Mouse (Mus musculus): ENCODE measurements around the gene Eif4h. TPM values are rescaled to one million over a fixed set of nuclear protein-coding genes. Genes with fewer than 3 reads are reported as not detected.

Eif4h gene
- total RNA-seq, 4 experiments from 2014 or later, result 278 to 306 (median 300) TPM

- DNase-seq (ENCODE audit: low spot score in 2 of 2), result no peak
These were observed 29.2 kb downstream of the Eif4h start for GRCm38 (mm10) chr5:134609916-134610643.

DNA sequence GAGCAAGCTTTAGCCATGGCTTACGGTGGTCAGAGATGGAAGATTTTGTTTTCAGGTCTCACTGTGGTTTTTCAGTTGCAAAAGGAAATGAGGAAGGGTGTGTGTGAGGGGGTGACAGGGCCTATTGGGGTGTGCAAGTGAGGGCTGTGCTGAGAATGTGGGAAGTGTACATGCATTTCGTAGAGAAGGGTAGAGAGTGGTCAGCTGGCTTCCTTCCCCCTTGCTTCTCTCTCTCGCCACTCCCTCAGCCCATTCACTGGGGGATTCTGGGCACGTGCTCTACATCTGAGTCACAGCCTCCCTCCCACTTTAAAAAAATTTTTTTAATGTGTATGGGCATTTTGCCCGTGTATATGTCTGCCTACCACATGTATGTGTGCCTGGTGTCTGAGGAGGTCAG, 32.2 kb downstream of the Eif4h start:
- DNase-seq (ENCODE audit: low spot score in 2 of 2), result no peak

GRCm38 (mm10) chr5:134606314-134606713, 33.0 kb downstream of the Eif4h start:
- DNase-seq (ENCODE audit: low spot score in 2 of 2), result no peak

- DNase-seq (ENCODE audit: low spot score in 2 of 2), result no peak
These were observed 34.9 kb downstream of the Eif4h start for GRCm38 (mm10) chr5:134604376-134604775.

- DNase-seq (ENCODE audit: low spot score in 2 of 2), result no peak
These were observed 41.6 kb downstream of the Eif4h start for GRCm38 (mm10) chr5:134597711-134598110.

DNA sequence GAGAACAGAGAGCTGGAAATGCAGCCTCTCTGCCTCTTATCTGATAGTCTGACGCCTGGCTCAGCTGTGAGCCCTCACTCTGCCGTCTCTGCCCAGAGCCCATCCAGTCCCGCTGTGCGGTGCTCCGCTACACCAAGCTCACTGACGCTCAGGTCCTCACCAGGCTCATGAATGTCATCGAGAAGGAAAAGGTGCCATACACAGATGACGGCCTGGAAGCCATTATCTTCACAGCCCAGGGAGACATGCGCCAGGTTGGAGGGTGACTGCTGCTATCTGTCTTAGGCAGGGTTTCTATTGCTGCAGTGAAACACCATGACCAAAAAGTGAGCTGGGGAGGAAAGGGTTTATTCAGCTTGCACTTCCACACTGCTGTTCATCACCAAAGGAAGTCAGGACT, 46.2 kb downstream of the Eif4h start:
- no peak for DNase-seq (ENCODE audit: low spot score in 2 of 2)

DNA sequence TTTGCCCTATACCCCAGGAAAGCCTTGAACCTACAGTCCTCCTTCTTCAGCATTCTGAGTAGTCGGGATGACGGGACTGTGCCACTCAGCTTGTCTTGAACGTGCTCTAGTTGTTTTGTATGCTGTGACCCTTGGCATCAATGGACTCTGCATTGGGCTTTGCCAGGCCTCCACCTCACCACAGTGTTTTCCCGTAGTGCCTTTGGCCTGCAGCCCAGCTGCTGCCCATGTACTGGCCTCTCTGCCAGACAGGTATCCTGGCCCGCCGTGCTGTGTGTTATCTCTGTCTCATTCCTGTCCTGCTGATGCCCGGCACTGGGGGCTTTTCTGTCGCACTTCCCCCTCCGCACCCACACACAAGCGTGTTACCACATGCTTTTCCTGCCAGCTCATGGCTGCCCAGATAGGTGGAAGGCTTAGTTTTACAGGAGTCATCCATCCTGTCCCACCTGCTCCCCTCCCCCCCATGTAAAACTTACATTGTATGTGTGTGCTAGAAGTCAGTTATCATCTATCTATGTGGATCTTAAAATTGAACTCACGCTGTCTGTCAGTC, 47.2 kb downstream of the Eif4h start:
- no peak for DNase-seq (ENCODE audit: low spot score in 2 of 2)

- DNase-seq (ENCODE audit: low spot score in 2 of 2), result no peak
These were observed 49.4 kb downstream of the Eif4h start for GRCm38 (mm10) chr5:134589900-134590299.

DNA sequence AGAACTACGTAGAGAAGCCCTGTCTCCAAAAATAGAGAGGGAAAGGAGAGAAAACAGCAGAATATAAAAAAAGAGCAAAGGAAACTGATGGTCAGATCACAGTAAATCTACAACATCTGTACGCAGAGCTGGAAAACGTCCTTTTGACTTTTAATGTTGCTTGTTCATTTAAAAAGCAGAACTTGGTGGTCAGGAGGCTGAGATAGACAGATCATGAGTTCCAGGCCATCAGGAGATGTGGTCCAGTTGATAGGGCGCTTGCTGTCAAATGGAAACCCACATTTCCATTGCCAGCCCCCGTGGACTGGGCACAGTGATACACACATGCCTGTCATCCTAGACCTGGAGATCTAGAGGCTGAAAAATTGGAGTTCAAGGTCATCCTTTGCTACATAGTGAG, 54.5 kb downstream of the Eif4h start:
- DNase-seq (ENCODE audit: low spot score in 2 of 2), result no peak

DNA sequence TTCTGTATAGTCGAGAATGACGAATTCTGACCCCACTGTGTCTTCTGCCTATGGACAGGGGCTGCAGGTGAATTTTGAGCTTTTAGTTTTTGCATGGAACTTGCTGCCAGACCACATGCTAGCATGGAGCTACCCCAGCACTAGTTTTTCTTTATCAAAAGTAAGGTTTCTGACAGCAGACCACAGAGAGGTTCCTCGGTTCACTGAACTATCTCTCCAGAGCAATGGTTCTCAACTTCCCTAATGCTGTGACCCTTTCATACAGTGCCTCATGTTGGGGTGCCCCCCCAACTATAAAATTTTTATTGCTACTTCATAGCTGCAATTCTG, 55.4 kb downstream of the Eif4h start:
- no peak for DNase-seq (ENCODE audit: low spot score in 2 of 2)

GRCm38 (mm10) chr5:134583006-134583883, 56.0 kb downstream of the Eif4h start:
- no peak for DNase-seq (ENCODE audit: low spot score in 2 of 2)

DNA sequence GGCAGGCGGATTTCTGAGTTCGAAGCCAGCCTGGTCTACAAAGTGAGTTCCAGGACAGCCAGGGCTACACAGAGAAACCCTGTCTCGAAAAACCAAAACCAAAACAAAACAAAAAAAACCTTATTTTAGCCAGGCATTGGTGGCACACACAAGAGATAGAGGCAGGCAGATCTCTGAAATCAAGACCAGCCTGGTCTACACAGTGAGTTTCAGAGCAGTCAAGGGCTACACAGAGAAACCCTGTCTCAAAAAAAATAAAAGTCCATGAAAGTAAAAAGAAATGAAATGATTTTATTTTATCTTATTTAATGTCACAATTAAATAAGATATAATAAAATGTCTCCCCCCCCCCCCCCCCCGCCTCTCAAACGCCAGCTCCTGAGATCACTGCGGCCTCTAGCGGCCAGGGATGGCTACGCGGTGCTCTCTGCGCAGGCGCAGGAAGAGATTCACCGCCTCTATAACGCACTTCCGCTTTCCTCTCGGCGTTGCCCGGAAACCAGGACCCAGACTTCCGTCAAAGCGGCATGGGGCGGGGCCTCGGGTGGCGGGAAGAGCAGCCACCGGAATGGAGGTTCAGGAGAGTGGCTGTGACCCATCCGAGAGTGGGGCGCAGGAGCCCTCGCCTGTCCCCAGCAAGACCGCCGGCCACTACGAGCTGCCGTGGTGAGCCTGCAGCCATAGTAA, 56.9 kb downstream of the Eif4h start:
- DNase-seq (ENCODE audit: low spot score in 2 of 2), result peak; percentile 93 to 97

GRCm38 (mm10) chr5:134581146-134581545, 58.1 kb downstream of the Eif4h start, which contains the start of gene Rfc2:
Rfc2 (plus strand) TSS chr5:134581366.
- DNase-seq (ENCODE audit: low spot score in 2 of 2), result no peak

DNA sequence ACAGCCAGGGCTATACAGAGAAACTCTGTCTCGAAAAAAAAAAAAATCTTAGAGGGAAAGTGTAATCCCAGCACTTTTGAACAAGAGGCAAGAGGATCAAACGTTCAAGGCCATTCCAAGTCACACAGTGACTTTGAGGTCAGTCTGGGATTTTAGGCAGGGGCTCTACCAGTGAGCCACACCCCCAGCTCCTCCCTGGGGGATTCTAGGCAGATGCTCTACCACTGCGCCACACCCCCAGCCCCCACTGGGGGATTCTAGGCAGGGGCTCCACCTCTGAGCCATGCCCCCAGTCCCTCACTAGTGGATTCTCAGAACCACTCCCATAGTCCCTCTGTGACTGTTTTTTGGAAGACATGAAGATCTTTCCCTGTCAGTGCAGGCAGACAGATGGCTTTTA, 60.2 kb downstream of the Eif4h start:
- no peak for DNase-seq (ENCODE audit: low spot score in 2 of 2)

GRCm38 (mm10) chr5:134577534-134577933, 61.8 kb downstream of the Eif4h start:
- DNase-seq (ENCODE audit: low spot score in 2 of 2), result no peak

DNA sequence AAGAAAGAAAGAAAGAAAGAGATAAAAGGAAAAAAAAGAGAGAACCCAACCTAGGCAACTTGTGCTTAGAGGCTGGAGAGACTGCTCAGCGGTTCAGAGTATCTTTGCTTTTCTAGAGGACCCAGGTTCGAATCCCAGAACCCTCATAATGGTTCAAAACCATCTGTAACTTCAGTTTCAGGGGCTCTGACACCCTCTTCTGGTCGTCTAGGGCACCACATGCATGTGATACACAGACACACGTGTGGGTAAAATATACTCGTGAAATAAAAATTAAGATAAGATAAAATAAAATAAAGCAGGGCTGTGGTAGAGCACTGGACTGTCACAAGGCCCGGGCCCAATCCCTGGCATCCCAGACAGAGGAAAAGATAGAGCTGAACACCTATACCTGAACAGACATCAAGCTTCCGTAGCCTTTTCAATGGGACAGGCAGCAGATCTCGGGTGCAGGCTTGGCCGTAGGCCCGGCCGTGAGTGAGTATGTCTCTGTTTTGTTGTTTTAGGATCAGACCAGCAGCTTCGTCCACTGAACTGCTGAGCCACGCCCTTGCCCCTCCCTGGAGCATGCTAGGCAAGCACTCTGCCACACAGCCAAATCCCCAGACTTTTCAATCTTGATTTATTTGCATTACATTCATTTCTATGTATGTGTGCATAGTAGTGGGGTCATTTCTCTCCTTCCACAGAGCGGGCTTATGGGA, 62.6 kb downstream of the Eif4h start:
- DNase-seq (ENCODE audit: low spot score in 2 of 2), result no peak

- DNase-seq (ENCODE audit: low spot score in 2 of 2), result no peak
These were observed 63.5 kb downstream of the Eif4h start for GRCm38 (mm10) chr5:134575833-134576232.

- DNase-seq (ENCODE audit: low spot score in 2 of 2), result no peak
These were observed 66.6 kb downstream of the Eif4h start for GRCm38 (mm10) chr5:134572508-134573214.

GRCm38 (mm10) chr5:134571730-134572507, 67.4 kb downstream of the Eif4h start:
- DNase-seq (ENCODE audit: low spot score in 2 of 2), result no peak
